ENCODE assay signal across 19 mouse cellular contexts in genomic region chr5:144851820-144852219, GRCm38 (mm10).
DNase-seq lines count a peak whose midpoint lies in the region; ATAC-seq and TF ChIP-seq lines count a peak whose summit lies in the region.
"Had no signal": no experiment of that assay in that cellular context is flagged by ENCODE, and none has a peak within 500 bp of the region (broad histone marks: within the 10 kb centered on the region; RNA-seq: fewer than 3 reads in every experiment).

No protein-coding gene starts in this region.

- H3K9ac ChIP-seq in hindbrain, postnatal 0 days (replicated peaks; ENCODE audit: low read length) = no peak overlapping the region
- no peak overlapping the region for H3K9ac ChIP-seq in hindbrain, embryonic 14.5 days
- no peak overlapping the region for H3K9ac ChIP-seq in lung, embryonic 14.5 days
- H3K9ac ChIP-seq: forebrain, embryonic 12.5 days; heart, embryonic 15.5 days; limb, embryonic 13.5 days; midbrain, embryonic 15.5 days; stomach, embryonic 15.5 days had no signal

- no peak overlapping the region for H3K4me2 ChIP-seq in hindbrain, postnatal 0 days (ENCODE audit: low read depth, low read length)
- no peak overlapping the region for H3K4me2 ChIP-seq in hindbrain, embryonic 14.5 days (replicated peaks)
- H3K4me2 ChIP-seq in lung, embryonic 14.5 days = no peak overlapping the region
- H3K4me2 ChIP-seq: forebrain, embryonic 12.5 days; heart, embryonic 15.5 days; limb, embryonic 13.5 days; midbrain, embryonic 15.5 days; stomach, embryonic 15.5 days had no signal

- no peak for ATAC-seq in hindbrain, postnatal 0 days
- ATAC-seq in hindbrain, embryonic 14.5 days (ENCODE audit: low FRiP score) = no peak
- no peak for ATAC-seq in lung, embryonic 14.5 days (ENCODE audit: insufficient read depth)
- ATAC-seq in megakaryocyte progenitor cell, adult 5-6 weeks (replicated peaks; ENCODE audit: poor library complexity) = 0 out of 2 replicates have a peak, but pooled peaks have one; percentile 37
- ATAC-seq: intestine, embryonic 16.5 days; midbrain, embryonic 15.5 days had no signal

- H3K4me1 ChIP-seq in hindbrain, postnatal 0 days (ENCODE audit: insufficient read depth, low read length) = no peaks in the 10 kb centered on the region
- H3K4me1 ChIP-seq in hindbrain, embryonic 14.5 days (replicated peaks; ENCODE audit: control insufficient read depth, insufficient read depth, low read length) = no peaks in the 10 kb centered on the region
- no peaks in the 10 kb centered on the region for H3K4me1 ChIP-seq in lung, embryonic 14.5 days (ENCODE audit: insufficient read depth)
- H3K4me1 ChIP-seq: forebrain, embryonic 12.5 days; limb, embryonic 13.5 days; midbrain, embryonic 15.5 days; stomach, embryonic 15.5 days had no signal

- H3K27ac ChIP-seq in hindbrain, postnatal 0 days = no peak overlapping the region
- H3K27ac ChIP-seq in hindbrain, embryonic 14.5 days = no peak overlapping the region
- H3K27ac ChIP-seq in lung, embryonic 14.5 days (ENCODE audit: low read depth) = no peak overlapping the region
- H3K27ac ChIP-seq: forebrain, embryonic 12.5 days; heart, embryonic 15.5 days; limb, embryonic 13.5 days; midbrain, embryonic 15.5 days; stomach, embryonic 15.5 days had no signal

- no peaks in the 10 kb centered on the region for H3K27me3 ChIP-seq in hindbrain, postnatal 0 days (ENCODE audit: insufficient read depth, low read length)
- H3K27me3 ChIP-seq in hindbrain, embryonic 14.5 days (ENCODE audit: control insufficient read depth, insufficient read depth, low read length) = no peaks in the 10 kb centered on the region
- H3K27me3 ChIP-seq in lung, embryonic 14.5 days (ENCODE audit: insufficient read depth, low read length) = no peaks in the 10 kb centered on the region
- H3K27me3 ChIP-seq: forebrain, embryonic 12.5 days; heart, embryonic 15.5 days; limb, embryonic 13.5 days; megakaryocyte, embryonic 14.5 days; midbrain, embryonic 15.5 days; stomach, embryonic 15.5 days had no signal

- H3K9me3 ChIP-seq in hindbrain, postnatal 0 days (ENCODE audit: low read length) = no peaks in the 10 kb centered on the region
- H3K9me3 ChIP-seq in hindbrain, embryonic 14.5 days (ENCODE audit: control insufficient read depth, low read length) = no peaks in the 10 kb centered on the region
- no peaks in the 10 kb centered on the region for H3K9me3 ChIP-seq in lung, embryonic 14.5 days (ENCODE audit: low read depth, low read length)
- H3K9me3 ChIP-seq: forebrain, embryonic 12.5 days; heart, embryonic 15.5 days; limb, embryonic 13.5 days; megakaryocyte, embryonic 14.5 days; midbrain, embryonic 15.5 days; stomach, embryonic 15.5 days had no signal

- no peak overlapping the region for H3K4me3 ChIP-seq in hindbrain, postnatal 0 days (ENCODE audit: low read length)
- no peak overlapping the region for H3K4me3 ChIP-seq in hindbrain, embryonic 14.5 days (replicated peaks; ENCODE audit: low read length)
- no peak overlapping the region for H3K4me3 ChIP-seq in lung, embryonic 14.5 days (ENCODE audit: low read depth, low read length)
- H3K4me3 ChIP-seq: forebrain, embryonic 12.5 days; heart, embryonic 15.5 days; limb, embryonic 13.5 days; megakaryocyte, embryonic 14.5 days; midbrain, embryonic 15.5 days; stomach, embryonic 15.5 days had no signal

- peaks cover 87% of the 10 kb centered on the region for H3K36me3 ChIP-seq in hindbrain, postnatal 0 days (ENCODE audit: insufficient read depth, low read length)
- peaks cover 99% of the 10 kb centered on the region for H3K36me3 ChIP-seq in hindbrain, embryonic 14.5 days (replicated peaks; ENCODE audit: control insufficient read depth, insufficient read depth)
- H3K36me3 ChIP-seq in lung, embryonic 14.5 days (ENCODE audit: insufficient read depth) = peaks cover 100% of the 10 kb centered on the region

- peak; percentile 24 for TF ChIP-seq CTCF in hindbrain, postnatal 0 days (IDR thresholded peaks at IDR 0.05; ENCODE audit: low read depth)
- TF ChIP-seq CTCF in lung, embryonic 14.5 days (IDR thresholded peaks at IDR 0.05; ENCODE audit: low read depth) = peak; percentile 31

- WGBS in hindbrain, postnatal 0 days = 98% methylated on average over 3 of the region's 3 CpGs
- WGBS in hindbrain, embryonic 14.5 days = 97% methylated on average over 3 of the region's 3 CpGs
- WGBS in lung, embryonic 14.5 days = 93% methylated on average over 3 of the region's 3 CpGs

- no peak for DNase-seq in hindbrain, postnatal 0 days (ENCODE audit: low spot score)
- no peak for DNase-seq in hindbrain, embryonic 14.5 days (ENCODE audit: low spot score)
- DNase-seq in lung, embryonic 14.5 days = no peak
- no peak for DNase-seq in lung, postnatal 36 days
- DNase-seq in ES-CJ7 (ENCODE audit: low read depth, low spot score) = peak; percentile 30
- DNase-seq in cerebellum, postnatal 25 days = no peak
- DNase-seq in urinary bladder, postnatal 25 days (ENCODE audit: low spot score) = no peak
- DNase-seq: cerebellum, postnatal 10 days; embryo, embryonic 11 days; heart, adult 11 months; kidney, postnatal 14 days had no signal
